In the genomic region with DNA sequence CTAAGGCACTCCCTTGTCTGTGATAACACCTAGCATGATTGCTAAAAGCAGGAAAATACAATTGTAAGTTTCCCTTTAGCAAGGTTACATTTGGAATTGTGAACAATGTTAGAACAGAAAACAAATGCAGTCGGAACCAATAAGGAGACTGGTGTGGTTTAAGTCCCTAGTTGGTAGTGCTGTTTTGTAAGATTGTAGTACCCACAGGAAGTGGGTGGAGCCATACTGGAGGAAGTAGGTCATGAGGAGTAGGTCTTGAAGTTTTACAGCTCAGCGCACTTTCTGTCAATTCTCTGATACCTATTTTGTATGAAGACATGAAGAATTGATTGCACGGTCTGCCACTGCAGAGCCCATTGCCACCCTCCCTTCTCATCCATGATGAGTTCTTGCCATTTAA, we compare ENCODE assay signal across 24 mouse cellular contexts.
DNase-seq lines count a peak whose midpoint lies in the region; ATAC-seq and TF ChIP-seq lines count a peak whose summit lies in the region.
"Had no signal": no experiment of that assay in that cellular context is flagged by ENCODE, and none has a peak within 500 bp of the region (broad histone marks: within the 10 kb centered on the region; RNA-seq: fewer than 3 reads in every experiment).

No protein-coding gene starts in this region.

- TF ChIP-seq POLR2A in MEL (IDR thresholded peaks at IDR 0.05; ENCODE audit: control insufficient read depth in 1 of 2, insufficient read depth in 1 of 2, low read depth in 1 of 2, low read length in 2 of 2, poor library complexity in 1 of 2) = no peak

- no peak overlapping the region for H3K27ac ChIP-seq in MEL (ENCODE audit: control insufficient read depth, low read depth, low read length)
- H3K27ac ChIP-seq: embryonic facial prominence, embryonic 13.5 days; embryonic facial prominence, embryonic 15.5 days; forebrain, embryonic 10.5 days; forebrain, embryonic 12.5 days had no signal

- no peaks in the 10 kb centered on the region for H3K36me3 ChIP-seq in MEL (ENCODE audit: control insufficient read depth in 1 of 2, insufficient read depth in 2 of 2, low read length in 2 of 2)
- H3K36me3 ChIP-seq: embryonic facial prominence, embryonic 13.5 days; embryonic facial prominence, embryonic 15.5 days; forebrain, embryonic 10.5 days; forebrain, embryonic 12.5 days; G1E had no signal

- TF ChIP-seq CTCF in MEL (IDR thresholded peaks at IDR 0.05 in 2 of 3, conservative IDR thresholded peaks at IDR 0.05 in 1 of 3; ENCODE audit: control insufficient read depth in 1 of 3, insufficient read depth in 1 of 3, low read depth in 2 of 3, low read length in 3 of 3, poor library complexity in 1 of 3, severe bottlenecking in 1 of 3) = no peak

- no peak overlapping the region for H3K9ac ChIP-seq in MEL (ENCODE audit: control insufficient read depth, low read depth, low read length, poor library complexity, severe bottlenecking)
- H3K9ac ChIP-seq: embryonic facial prominence, embryonic 13.5 days; embryonic facial prominence, embryonic 15.5 days; forebrain, embryonic 12.5 days had no signal

- no peaks in the 10 kb centered on the region for H3K4me1 ChIP-seq in MEL (ENCODE audit: control insufficient read depth in 1 of 2, insufficient read depth in 2 of 2, low read length in 2 of 2)
- H3K4me1 ChIP-seq: forebrain, embryonic 10.5 days; forebrain, embryonic 12.5 days had no signal

- no peak for TF ChIP-seq RAD21 in MEL (IDR thresholded peaks at IDR 0.05; ENCODE audit: low read depth, low read length)

- no peaks in the 10 kb centered on the region for H3K79me2 ChIP-seq in MEL (ENCODE audit: control insufficient read depth, insufficient read depth, low read length, poor library complexity)

- no peak for TF ChIP-seq EP300 in MEL (IDR thresholded peaks at IDR 0.05; ENCODE audit: low read depth in 1 of 2, low read length in 2 of 2)

- DNase-seq in 416B (ENCODE audit: low read depth) (peak; percentile 3), MEL (ENCODE audit: low read depth, low spot score) (peak; percentile 34)
- no peak for DNase-seq in neural tube, embryonic 10.5 days (ENCODE audit: extremely low spot score, low spot score)
- DNase-seq in retina, postnatal 1 day = no peak
- DNase-seq in embryo, embryonic 11 days = no peak
- DNase-seq in frontal cortex, postnatal 10 days (ENCODE audit: low spot score in 2 of 2) = no peak
- DNase-seq: adrenal gland, adult 2 months; adrenal gland, postnatal 10 days; adrenal gland, postnatal 25 days; cerebellum, adult 18-20 months; cerebellum, adult 8-10 months; cerebellum, adult 9-11 months; cerebellum, postnatal 14 days; cerebellum, postnatal 36 days had no signal

- H3K4me3 ChIP-seq in MEL (ENCODE audit: control insufficient read depth in 1 of 2, insufficient read depth in 1 of 2, low read depth in 2 of 2, low read length in 2 of 2) = no peak overlapping the region
- H3K4me3 ChIP-seq: embryonic facial prominence, embryonic 13.5 days; embryonic facial prominence, embryonic 15.5 days; erythroblast, embryonic 14.5 days; forebrain, embryonic 10.5 days; forebrain, embryonic 12.5 days had no signal

- ATAC-seq in common myeloid progenitor, adult 5-6 weeks (replicated peaks; ENCODE audit: low read depth, poor library complexity, severe bottlenecking) = peak; percentile 87
- ATAC-seq in hematopoietic stem cell, adult 5-6 weeks (replicated peaks in 1 of 2; ENCODE audit: insufficient read depth in 1 of 2, low FRiP score in 2 of 2, low TSS enrichment in 1 of 2, low read depth in 1 of 2, poor library complexity in 2 of 2, severe bottlenecking in 2 of 2) = peak; percentile 81 to 84
- ATAC-seq: forebrain, embryonic 14.5 days; forebrain, embryonic 16.5 days had no signal

- H3K27me3 ChIP-seq in MEL (ENCODE audit: control insufficient read depth in 1 of 2, insufficient read depth in 2 of 2, low read length in 2 of 2) = no peaks in the 10 kb centered on the region
- H3K27me3 ChIP-seq: embryonic facial prominence, embryonic 13.5 days; embryonic facial prominence, embryonic 15.5 days; forebrain, embryonic 12.5 days had no signal

- no peaks in the 10 kb centered on the region for H3K9me3 ChIP-seq in MEL (replicated peaks; ENCODE audit: insufficient read depth, low read length)
- H3K9me3 ChIP-seq: embryonic facial prominence, embryonic 13.5 days; embryonic facial prominence, embryonic 15.5 days; forebrain, embryonic 10.5 days; forebrain, embryonic 12.5 days; G1E had no signal

TF ChIP-seq in MEL, 35 proteins besides CTCF, POLR2A, EP300 and RAD21:
- TF ChIP-seq POLR2AphosphoS5 (IDR thresholded peaks at IDR 0.05; ENCODE audit: borderline replicate concordance, low read depth, low read length) = no peak

Comparison
In these comparisons a context has a peak if more than half of its experiments do, and no peak if none do; other contexts are left out.
1. DNase-seq: peak in 416B (single experiment) and MEL (single experiment); none in neural tube, embryonic 10.5 days (single experiment), retina, postnatal 1 day (single experiment), embryo, embryonic 11 days (single experiment) and frontal cortex, postnatal 10 days (0 of 2).